Comparison of ENCODE assay signal across 28 mouse cellular contexts in genomic region chr16:44132300-44132699, GRCm38 (mm10). TPM values are rescaled to one million over a fixed set of nuclear protein-coding genes. Genes with fewer than 3 reads are reported as not detected.
DNase-seq lines count a peak whose midpoint lies in the region; ATAC-seq and TF ChIP-seq lines count a peak whose summit lies in the region.
"Had no signal": no experiment of that assay in that cellular context is flagged by ENCODE, and none has a peak within 500 bp of the region (broad histone marks: within the 10 kb centered on the region; RNA-seq: fewer than 3 reads in every experiment).

No protein-coding gene starts in this region.

- peak; percentile 56; the same call in 1 of the 2 replicates for ATAC-seq in intestine, postnatal 0 days
- no peak for ATAC-seq in intestine, embryonic 15.5 days
- no peak for ATAC-seq in lung, postnatal 0 days
- ATAC-seq: activated CD4-positive, CD25-positive, alpha-beta regulatory T cell, adult 4 months; CD4-positive, CD25-positive, alpha-beta regulatory T cell, adult 4 months; forebrain, embryonic 14.5 days; forebrain, embryonic 16.5 days; Patski had no signal

- no peaks in the 10 kb centered on the region for H3K27me3 ChIP-seq in intestine, postnatal 0 days (replicated peaks; ENCODE audit: control insufficient read depth, insufficient read depth, low read length)
- no peaks in the 10 kb centered on the region for H3K27me3 ChIP-seq in intestine, embryonic 15.5 days (replicated peaks)
- no peaks in the 10 kb centered on the region for H3K27me3 ChIP-seq in lung, postnatal 0 days (replicated peaks; ENCODE audit: insufficient read depth, low read length)
- H3K27me3 ChIP-seq: CH12.LX; embryonic facial prominence, embryonic 12.5 days; forebrain, embryonic 12.5 days; Patski had no signal

- H3K36me3 ChIP-seq in intestine, postnatal 0 days (ENCODE audit: control insufficient read depth, insufficient read depth) = no peaks in the 10 kb centered on the region
- H3K36me3 ChIP-seq in intestine, embryonic 15.5 days = no peaks in the 10 kb centered on the region
- no peaks in the 10 kb centered on the region for H3K36me3 ChIP-seq in lung, postnatal 0 days (ENCODE audit: insufficient read depth, low read length)
- H3K36me3 ChIP-seq in macrophage (ENCODE audit: inconsistent target) = no peaks in the 10 kb centered on the region
- H3K36me3 ChIP-seq: embryonic facial prominence, embryonic 10.5 days; embryonic facial prominence, embryonic 12.5 days; forebrain, embryonic 10.5 days; forebrain, embryonic 12.5 days had no signal

- H3K4me3 ChIP-seq in intestine, postnatal 0 days (ENCODE audit: low read depth, low read length) = no peak overlapping the region
- H3K4me3 ChIP-seq in intestine, embryonic 15.5 days (replicated peaks) = no peak overlapping the region
- H3K4me3 ChIP-seq in lung, postnatal 0 days (ENCODE audit: low read depth, low read length) = no peak overlapping the region
- no peak overlapping the region for H3K4me3 ChIP-seq in macrophage (ENCODE audit: inconsistent target)
- H3K4me3 ChIP-seq: embryonic facial prominence, embryonic 10.5 days; embryonic facial prominence, embryonic 12.5 days; forebrain, embryonic 10.5 days; forebrain, embryonic 12.5 days had no signal

- no peak overlapping the region for H3K4me2 ChIP-seq in intestine, postnatal 0 days (replicated peaks; ENCODE audit: low read depth)
- no peak overlapping the region for H3K4me2 ChIP-seq in intestine, embryonic 15.5 days (replicated peaks)
- no peak overlapping the region for H3K4me2 ChIP-seq in lung, postnatal 0 days (replicated peaks; ENCODE audit: low read depth, low read length)
- H3K4me2 ChIP-seq: embryonic facial prominence, embryonic 12.5 days; forebrain, embryonic 12.5 days had no signal

- no peaks in the 10 kb centered on the region for H3K9me3 ChIP-seq in intestine, postnatal 0 days (ENCODE audit: control insufficient read depth)
- no peaks in the 10 kb centered on the region for H3K9me3 ChIP-seq in intestine, embryonic 15.5 days
- H3K9me3 ChIP-seq in lung, postnatal 0 days (ENCODE audit: low read length) = no peaks in the 10 kb centered on the region
- H3K9me3 ChIP-seq: embryonic facial prominence, embryonic 10.5 days; embryonic facial prominence, embryonic 12.5 days; forebrain, embryonic 10.5 days; forebrain, embryonic 12.5 days; G1E had no signal

- no peak overlapping the region for H3K9ac ChIP-seq in intestine, postnatal 0 days (ENCODE audit: low read depth, low read length)
- H3K9ac ChIP-seq in intestine, embryonic 15.5 days = no peak overlapping the region
- H3K9ac ChIP-seq in lung, postnatal 0 days (replicated peaks; ENCODE audit: low read depth) = no peak overlapping the region
- H3K9ac ChIP-seq: embryonic facial prominence, embryonic 12.5 days; forebrain, embryonic 12.5 days had no signal

- 0 out of 2 replicates have a peak, but pooled peaks cover 4% of the 10 kb centered on the region for H3K4me1 ChIP-seq in intestine, postnatal 0 days (replicated peaks; ENCODE audit: control insufficient read depth, insufficient read depth, low read length)
- no peaks in the 10 kb centered on the region for H3K4me1 ChIP-seq in intestine, embryonic 15.5 days (replicated peaks)
- H3K4me1 ChIP-seq in lung, postnatal 0 days (ENCODE audit: insufficient read depth, low read depth, low read length) = no peaks in the 10 kb centered on the region; the same call in 1 of the 2 replicates
- H3K4me1 ChIP-seq: embryonic facial prominence, embryonic 10.5 days; embryonic facial prominence, embryonic 12.5 days; forebrain, embryonic 10.5 days; forebrain, embryonic 12.5 days had no signal

- H3K27ac ChIP-seq in intestine, postnatal 0 days (ENCODE audit: low read depth, low read length) = no peak overlapping the region
- H3K27ac ChIP-seq in intestine, embryonic 15.5 days = no peak overlapping the region
- peak overlapping the region; percentile 34; the same call in 1 of the 2 replicates for H3K27ac ChIP-seq in lung, postnatal 0 days (ENCODE audit: low read length)
- H3K27ac ChIP-seq in macrophage = peak overlapping the region; percentile 2; the same call in 1 of the 2 replicates
- H3K27ac ChIP-seq: embryonic facial prominence, embryonic 10.5 days; embryonic facial prominence, embryonic 12.5 days; forebrain, embryonic 10.5 days; forebrain, embryonic 12.5 days had no signal

- no peak for TF ChIP-seq EP300 in lung, postnatal 0 days (IDR thresholded peaks at IDR 0.05)

- peak; percentile 14 for DNase-seq in lung, postnatal 0 days (ENCODE audit: low spot score)
- no peak for DNase-seq in lung, postnatal 36 days
- peak; percentile 54 for DNase-seq in fat pad, adult 2 months (ENCODE audit: extremely low read depth, low read depth, low spot score)
- DNase-seq in gastrocnemius, adult 8-10 months (ENCODE audit: low spot score in 2 of 2) = no peak
- no peak for DNase-seq in ovary, postnatal 14 days (ENCODE audit: low spot score)
- DNase-seq: adrenal gland, adult 8-10 months; adrenal gland, postnatal 14 days; adrenal gland, postnatal 36 days; B cell, adult 2 months; cerebellum, adult 11-12 months; cerebellum, adult 2 months; cerebellum, adult 9-10 months; cerebellum, postnatal 10 days; cerebellum, postnatal 25 days had no signal

- WGBS in intestine, postnatal 0 days = 51% methylated on average over 4 of the region's 4 CpGs
- 73% methylated on average over 4 of the region's 4 CpGs for WGBS in intestine, embryonic 15.5 days
- 58% methylated on average over 4 of the region's 4 CpGs for WGBS in lung, postnatal 0 days
- 60% methylated on average over 4 of the region's 4 CpGs for WGBS in macrophage (ENCODE audit: missing documents)

- peaks cover 100% of the 10 kb centered on the region for H3K79me2 ChIP-seq in macrophage (ENCODE audit: inconsistent target)

- no peak for TF ChIP-seq CTCF in intestine, postnatal 0 days (IDR thresholded peaks at IDR 0.05; ENCODE audit: low read depth)
- no peak for TF ChIP-seq CTCF in lung, postnatal 0 days (IDR thresholded peaks at IDR 0.05)

RNA-seq across cellular contexts. Expression of gene Atp6v1a, which starts 7.2 kb away (rescaled TPM):
- polyA plus RNA-seq in intestine, postnatal 0 days (2015; fragmentation: Nextera tagmentation; extraction: Ambion mirVana) = 60.7 and 62.6 TPM in 2 replicates
- 61.0 and 64.0 TPM in 2 replicates for polyA plus RNA-seq in intestine, embryonic 15.5 days (2015; fragmentation: Nextera tagmentation; extraction: Ambion mirVana)
- polyA plus RNA-seq in lung, postnatal 0 days (2015; fragmentation: Nextera tagmentation; extraction: Ambion mirVana) = 77.7 and 87.3 TPM in 2 replicates
- total RNA-seq in macrophage (2018; cell fraction: chromatin; rRNA removed) = 100 to 1,000 TPM in 24 of 26 experiments, 10 to 100 TPM in 2; 65.9 to 497 (median 172) TPM
- total RNA-seq in macrophage (2018; cell fraction: cytosol; rRNA removed) = 100 to 1,000 TPM; 265 to 638 (median 449) TPM
- total RNA-seq in macrophage (2018; cell fraction: nucleus; rRNA removed) = 100 to 1,000 TPM; 187 to 425 (median 253) TPM
- 331 to 394 TPM (median 358 TPM) in 3 replicates for polyA plus RNA-seq in macrophage (2018)
- total RNA-seq in gastrocnemius, adult 8-10 months (2022) = 10 to 100 TPM; 16.2 to 27.1 (median 22.1) TPM

RNA-seq across cellular contexts. Expression of gene Naa50, which starts 7.3 kb away (rescaled TPM):
- 38.6 and 40.1 TPM in 2 replicates for polyA plus RNA-seq in intestine, postnatal 0 days (2015; fragmentation: Nextera tagmentation; extraction: Ambion mirVana)
- polyA plus RNA-seq in intestine, embryonic 15.5 days (2015; fragmentation: Nextera tagmentation; extraction: Ambion mirVana) = 94.2 and 109 TPM in 2 replicates
- 30.0 and 34.7 TPM in 2 replicates for polyA plus RNA-seq in lung, postnatal 0 days (2015; fragmentation: Nextera tagmentation; extraction: Ambion mirVana)
- total RNA-seq in macrophage (2018; cell fraction: chromatin; rRNA removed) = 10 to 100 TPM in 23 of 26 experiments, 1 to 10 TPM in 3; 9.0 to 36.3 (median 14.4) TPM
- total RNA-seq in macrophage (2018; cell fraction: cytosol; rRNA removed) = 100 to 1,000 TPM in 12 of 26 experiments, 10 to 100 TPM in 14; 50.2 to 132 (median 88.5) TPM
- 10 to 100 TPM; 28.2 to 97.2 (median 42.2) TPM for total RNA-seq in macrophage (2018; cell fraction: nucleus; rRNA removed)
- 75.9 to 167 TPM (median 101 TPM) in 3 replicates for polyA plus RNA-seq in macrophage (2018)
- 100 to 1,000 TPM; 188 to 278 (median 246) TPM for total RNA-seq in gastrocnemius, adult 8-10 months (2022)

RNA-seq across cellular contexts. Expression of gene Usf3, which starts 40.7 kb away (rescaled TPM):
- polyA plus RNA-seq in intestine, postnatal 0 days (2015; fragmentation: Nextera tagmentation; extraction: Ambion mirVana) = 2.1 and 2.3 TPM in 2 replicates
- 2.6 and 3.0 TPM in 2 replicates for polyA plus RNA-seq in intestine, embryonic 15.5 days (2015; fragmentation: Nextera tagmentation; extraction: Ambion mirVana)
- 2.4 and 2.5 TPM in 2 replicates for polyA plus RNA-seq in lung, postnatal 0 days (2015; fragmentation: Nextera tagmentation; extraction: Ambion mirVana)
- total RNA-seq in macrophage (2018; cell fraction: chromatin; rRNA removed) = 10 to 100 TPM in 21 of 26 experiments, 1 to 10 TPM in 5; 6.4 to 33.3 (median 26.1) TPM
- total RNA-seq in macrophage (2018; cell fraction: cytosol; rRNA removed) = 10 to 100 TPM in 23 of 26 experiments, 1 to 10 TPM in 3; 8.1 to 16.9 (median 14.6) TPM
- 10 to 100 TPM in 22 of 26 experiments, 1 to 10 TPM in 4; 7.8 to 32.6 (median 17.2) TPM for total RNA-seq in macrophage (2018; cell fraction: nucleus; rRNA removed)
- 5.9 to 6.7 TPM (median 6.2 TPM) in 3 replicates for polyA plus RNA-seq in macrophage (2018)
- total RNA-seq in gastrocnemius, adult 8-10 months (2022) = 10 to 100 TPM; 32.1 to 59.9 (median 42.4) TPM

Comparison
In these comparisons a context has a peak if more than half of its experiments do, and no peak if none do; other contexts are left out.
1. DNase-seq: peak in lung, postnatal 0 days (single experiment) and fat pad, adult 2 months (single experiment); none in lung, postnatal 36 days (single experiment), gastrocnemius, adult 8-10 months (0 of 2) and ovary, postnatal 14 days (single experiment).
2. H3K27ac ChIP-seq: peak in lung, postnatal 0 days (single experiment) and macrophage (single experiment); none in intestine, postnatal 0 days (single experiment) and intestine, embryonic 15.5 days (single experiment).